Mouse (Mus musculus): ENCODE results near the gene Pik3cg. TPM values are rescaled to one million over a fixed set of nuclear protein-coding genes. Genes with fewer than 3 reads are reported as not detected.

Pik3cg gene
- total RNA-seq, 2 experiments from 2014 or later, result 3.5 to 3.7 TPM

Other genes with a start within 250 kb of the Pik3cg start
- gene Prkar2b, start 147.4 kb downstream of the Pik3cg start, total RNA-seq (2021), result 100 to 1,000 TPM; 157 to 160 TPM
- 10 to 100 TPM; 15.2 to 15.9 TPM for gene Ccdc71l, start 170.0 kb upstream of the Pik3cg start, total RNA-seq (2021)